Mouse (Mus musculus): ENCODE data around the gene Mbl2.
"Not testable (repeated sequence)": the region's sequence is repeated elsewhere in the genome, so short reads cannot be mapped to it uniquely, and the experiment has no call there.

Gene Mbl2

DNA sequence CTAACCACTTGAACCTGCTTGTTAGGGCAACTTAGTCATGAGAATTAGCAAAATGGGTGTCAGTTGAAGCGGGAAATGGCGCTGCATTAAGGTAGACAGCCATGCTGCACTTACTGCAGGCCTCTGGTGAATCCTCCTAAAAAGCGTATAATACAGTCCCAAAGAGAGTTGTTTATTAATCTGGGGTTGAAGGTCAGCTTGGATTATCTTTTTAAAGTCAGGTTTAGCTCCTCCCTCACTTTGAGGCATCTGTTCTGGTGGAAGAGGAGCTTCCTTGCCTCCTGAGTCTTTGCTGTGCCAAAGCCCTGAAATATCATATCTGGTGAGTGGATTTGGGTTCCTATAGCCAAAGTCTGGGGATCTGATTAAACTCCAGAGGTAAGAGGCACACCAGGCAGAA is at the start of gene Mbl2:
TSS of gene Mbl2 (plus strand) at position 252 of the 400 bp plus-strand sequence.
- DNase-seq: no peak

GRCm38 (mm10) chr19:30185536-30185935 is 47.2 kb upstream of the Mbl2 start:
- no peak for DNase-seq

- DNase-seq: no peak
These were observed 45.5 kb upstream of the Mbl2 start for GRCm38 (mm10) chr19:30187232-30187631.

GRCm38 (mm10) chr19:30194999-30195398 is 37.7 kb upstream of the Mbl2 start:
- DNase-seq: no peak

- no peak for DNase-seq
These were observed 30.6 kb upstream of the Mbl2 start for GRCm38 (mm10) chr19:30202177-30202576.

DNA sequence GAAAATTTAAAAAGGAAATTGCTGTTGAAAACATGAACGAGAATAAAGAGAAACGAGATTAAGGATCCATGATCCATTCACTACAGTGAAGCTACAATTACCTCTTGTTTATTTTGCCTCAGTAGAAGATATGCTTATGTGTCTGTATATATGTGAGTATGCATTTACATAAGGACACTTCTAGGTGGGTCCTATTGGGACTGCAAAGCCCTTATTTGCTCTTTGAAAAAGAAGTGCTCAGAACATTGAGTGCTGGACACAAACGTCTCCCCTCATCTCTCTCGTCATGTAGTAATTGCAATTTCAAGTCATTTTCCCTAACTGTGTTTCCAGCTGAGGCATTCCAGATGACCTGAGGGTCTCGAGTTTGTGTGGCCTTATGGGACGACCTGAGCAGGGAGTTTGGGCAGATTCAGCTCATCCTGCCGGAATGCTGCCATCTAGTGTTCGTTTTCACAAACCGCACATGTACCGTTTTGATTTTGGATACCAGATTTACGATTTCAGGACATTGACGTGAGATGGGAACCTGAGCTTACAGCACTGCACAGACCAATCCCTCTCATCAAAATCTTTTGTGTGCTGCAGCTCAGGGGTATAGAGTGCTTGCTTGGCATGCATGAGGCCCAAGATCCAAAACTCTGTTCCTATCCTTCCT is 27.5 kb upstream of the Mbl2 start:
- DNase-seq: peak; percentile 38

GRCm38 (mm10) chr19:30205874-30206273 is 26.9 kb upstream of the Mbl2 start:
- no peak for DNase-seq

DNA sequence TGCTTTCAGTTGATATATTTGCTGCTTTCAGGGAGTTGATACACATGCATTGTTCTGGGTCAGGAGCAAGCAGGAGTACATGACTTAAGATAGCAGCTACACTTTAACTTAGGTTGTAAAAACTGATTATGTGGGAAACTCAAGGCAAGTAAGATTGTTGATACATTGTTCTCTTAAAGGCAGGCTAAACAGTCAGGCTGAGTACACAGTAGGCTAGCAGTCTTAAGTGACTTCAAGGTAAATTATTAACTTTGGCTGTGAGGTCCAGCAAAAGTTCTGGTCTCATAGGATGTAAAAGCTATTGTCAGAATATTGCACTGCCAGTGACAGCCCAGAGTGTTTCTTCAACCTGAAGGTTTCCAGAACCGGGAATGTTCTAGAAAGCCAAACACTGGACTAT is 25.8 kb upstream of the Mbl2 start:
- no peak for DNase-seq

DNA sequence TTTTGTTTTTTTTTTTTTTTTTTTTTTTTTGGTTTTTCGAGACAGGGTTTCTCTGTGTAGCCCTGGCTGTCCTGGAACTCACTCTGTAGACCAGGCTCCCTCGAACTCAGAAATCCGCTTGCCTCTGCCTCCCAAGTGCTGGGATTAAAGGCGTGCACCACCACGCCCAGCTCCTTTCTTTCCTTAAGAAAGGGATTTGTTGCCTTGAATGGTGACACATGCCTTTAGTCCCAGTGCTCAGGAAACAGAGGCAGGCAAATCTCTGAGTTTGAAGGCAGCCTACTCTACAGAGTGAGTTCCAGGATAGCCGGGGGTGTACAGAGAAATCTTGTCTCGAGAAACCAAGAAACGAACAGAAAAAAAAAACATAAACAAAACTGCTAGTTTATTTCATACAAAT is 23.7 kb upstream of the Mbl2 start:
- DNase-seq: not testable (repeated sequence)

GRCm38 (mm10) chr19:30214026-30214425 is 18.7 kb upstream of the Mbl2 start:
- no peak for DNase-seq

DNA sequence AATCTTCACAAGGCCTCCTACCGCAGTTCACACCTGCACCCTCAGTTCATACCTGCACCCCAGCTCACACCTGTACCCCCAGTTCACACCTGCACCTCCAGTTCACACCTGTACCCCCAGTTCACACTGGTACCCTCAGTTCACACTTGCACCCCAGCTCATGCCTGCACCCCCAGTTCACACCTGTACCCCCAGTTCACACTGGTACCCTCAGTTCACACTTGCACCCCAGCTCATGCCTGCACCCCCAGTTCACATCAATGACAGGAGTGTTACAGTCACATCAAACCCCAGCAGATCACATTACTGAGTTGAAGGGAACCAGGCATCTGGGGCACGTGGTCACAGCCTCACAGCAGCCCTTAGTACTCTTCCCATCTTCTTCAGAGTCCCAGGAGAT is 17.0 kb upstream of the Mbl2 start:
- DNase-seq: not testable (repeated sequence)

DNA sequence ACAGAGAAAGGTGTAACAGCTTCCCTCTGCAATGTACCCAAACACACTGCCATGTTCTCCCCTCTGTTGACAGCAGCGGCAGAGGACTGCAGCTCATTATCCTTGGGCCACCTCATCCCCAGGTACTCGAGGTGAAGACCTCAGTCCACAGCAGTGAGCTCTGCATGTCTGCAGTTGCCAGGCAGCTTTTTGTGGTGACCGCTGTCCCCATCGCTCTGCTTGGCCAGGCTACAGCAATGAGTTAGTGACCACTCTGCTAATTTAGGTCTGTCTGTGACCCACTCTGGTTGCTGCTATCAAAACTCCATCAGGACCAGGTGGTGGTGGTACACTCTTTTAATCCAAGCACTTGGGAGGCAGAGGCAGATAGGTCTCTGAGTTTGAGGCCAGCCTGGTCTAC is 16.6 kb upstream of the Mbl2 start:
- no peak for DNase-seq

- peak; percentile 64 for DNase-seq
These were observed 15.4 kb upstream of the Mbl2 start for GRCm38 (mm10) chr19:30217335-30217734.

- DNase-seq: not testable (repeated sequence)
These were observed 10.1 kb upstream of the Mbl2 start for GRCm38 (mm10) chr19:30222593-30222992.

DNA sequence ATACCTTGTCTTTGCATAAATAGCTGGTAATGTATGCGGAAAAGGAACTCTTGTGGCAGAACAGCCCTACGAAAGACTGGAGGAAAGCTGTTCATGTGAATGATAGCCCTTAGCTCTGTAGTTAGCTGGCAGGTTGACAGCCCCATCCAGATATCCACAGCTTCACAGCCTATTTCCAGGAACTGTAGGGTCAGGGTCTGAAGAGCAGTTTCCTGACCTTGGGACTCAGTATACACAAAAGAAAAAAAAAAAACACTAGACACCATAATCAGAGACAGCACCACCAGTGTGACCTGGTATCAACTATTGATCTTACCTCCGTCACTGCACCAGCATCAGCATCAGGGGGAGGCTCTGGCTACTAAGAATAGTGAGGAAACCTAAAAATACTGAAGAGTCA is 3.3 kb upstream of the Mbl2 start:
- no peak for DNase-seq

DNA sequence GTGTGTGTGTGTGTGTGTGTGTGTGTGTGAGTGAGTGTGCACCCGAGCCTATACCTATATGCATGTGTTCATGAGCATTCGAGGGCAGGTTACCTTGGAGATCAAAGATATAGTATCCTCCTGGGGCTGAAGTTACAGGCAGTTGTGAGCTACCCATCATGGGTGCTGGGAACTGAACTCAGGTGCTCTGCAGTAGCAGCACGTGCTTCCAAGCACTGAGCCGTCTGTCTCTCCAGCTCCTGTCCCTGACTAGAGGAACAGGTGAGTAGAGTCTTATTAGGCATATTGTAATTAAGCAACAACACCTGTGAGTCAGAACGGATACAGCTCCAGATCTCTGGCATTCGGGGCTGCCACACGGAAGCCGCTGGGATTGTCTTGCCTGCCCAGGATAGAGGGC is 1.7 kb downstream of the Mbl2 start:
- no peak for DNase-seq

- peak; percentile 20 for DNase-seq
These were observed 14.6 kb downstream of the Mbl2 start for GRCm38 (mm10) chr19:30247359-30247758.

DNA sequence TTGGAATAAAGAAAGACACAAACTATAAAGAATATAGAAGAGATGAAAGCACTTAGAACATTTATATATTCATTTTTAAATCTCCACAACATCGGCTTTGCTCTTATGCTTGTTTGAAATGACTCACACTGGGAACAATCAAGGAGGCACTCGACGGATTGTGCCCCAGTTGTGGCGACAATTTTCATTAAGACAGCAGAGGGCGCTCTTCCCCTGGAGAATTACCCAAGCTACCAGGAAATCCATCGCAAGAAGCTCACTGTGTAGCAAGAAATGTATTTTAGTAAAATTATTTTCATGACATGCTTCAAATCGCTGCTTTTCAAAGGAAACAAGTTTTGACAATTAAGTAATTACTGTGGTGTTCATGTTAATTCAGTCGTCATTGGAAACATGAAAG is 16.1 kb downstream of the Mbl2 start:
- DNase-seq: peak; percentile 63

DNA sequence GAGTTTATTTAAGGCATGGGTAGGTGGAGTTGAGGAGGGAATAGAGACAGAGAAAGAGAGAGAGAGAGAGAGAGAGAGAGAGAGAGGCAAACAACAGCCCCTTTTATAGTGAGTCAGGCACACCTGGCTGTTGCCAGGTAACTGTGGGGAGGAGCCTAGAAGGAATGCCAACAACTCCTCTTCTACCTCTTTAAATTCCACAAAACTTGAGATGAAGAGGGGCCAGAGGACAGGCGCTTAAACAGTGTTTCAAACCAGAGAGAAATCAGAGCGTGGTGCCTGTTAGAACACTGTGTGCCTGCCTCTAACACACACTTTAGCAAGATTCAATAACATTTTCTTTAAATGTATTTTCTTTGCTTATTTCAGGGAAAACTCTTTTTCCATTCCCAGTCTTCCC is 19.5 kb downstream of the Mbl2 start:
- DNase-seq: no peak

GRCm38 (mm10) chr19:30256339-30256738 is 23.6 kb downstream of the Mbl2 start:
- no peak for DNase-seq

DNA sequence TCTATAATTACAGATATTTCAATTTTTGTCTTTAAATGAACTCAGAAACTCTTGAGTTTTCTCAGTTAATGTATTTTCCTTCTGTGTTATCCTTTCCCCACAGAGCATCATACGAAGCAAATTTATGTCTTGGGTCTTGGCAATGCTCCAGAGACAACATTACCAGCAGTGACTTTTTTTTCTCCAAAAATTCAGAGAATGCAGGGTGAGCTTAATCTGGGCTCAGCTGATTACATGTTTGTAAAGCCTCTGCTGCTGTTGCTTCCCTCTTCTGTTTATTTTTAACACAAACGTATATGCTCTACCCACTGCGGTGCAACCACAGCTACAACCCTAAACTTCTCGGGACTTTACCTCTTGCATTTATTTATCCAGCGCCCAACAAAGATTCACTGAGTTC is 48.4 kb downstream of the Mbl2 start:
- no peak for DNase-seq

- DNase-seq: no peak
These were observed 55.3 kb downstream of the Mbl2 start for GRCm38 (mm10) chr19:30287899-30288490.
